Mouse (Mus musculus): ENCODE measurements around the gene Brwd1.

- TF ChIP-seq CHD2 (IDR thresholded peaks at IDR 0.05; ENCODE audit: low read depth, low read length) (no peak), MAFK (IDR thresholded peaks at IDR 0.05; ENCODE audit: insufficient read depth, low read depth, low read length) (no peak), ZC3H11A (IDR thresholded peaks at IDR 0.05; ENCODE audit: borderline replicate concordance, low read depth, low read length) (no peak), ZNF384 (IDR thresholded peaks at IDR 0.05; ENCODE audit: low read depth, low read length) (no peak)
Measured at GRCm38 (mm10) chr16:96110655-96111345, 28.5 kb upstream of the Brwd1 start.
